Mouse (Mus musculus): ENCODE data around the gene Exoc2. TPM values are rescaled to one million over a fixed set of nuclear protein-coding genes. Genes with fewer than 3 reads are reported as not detected.

Gene Exoc2
- polyA plus RNA-seq (2016; fragmentation: Nextera tagmentation; extraction: Ambion mirVana): 25.2 and 31.1 TPM in 2 replicates

DNA sequence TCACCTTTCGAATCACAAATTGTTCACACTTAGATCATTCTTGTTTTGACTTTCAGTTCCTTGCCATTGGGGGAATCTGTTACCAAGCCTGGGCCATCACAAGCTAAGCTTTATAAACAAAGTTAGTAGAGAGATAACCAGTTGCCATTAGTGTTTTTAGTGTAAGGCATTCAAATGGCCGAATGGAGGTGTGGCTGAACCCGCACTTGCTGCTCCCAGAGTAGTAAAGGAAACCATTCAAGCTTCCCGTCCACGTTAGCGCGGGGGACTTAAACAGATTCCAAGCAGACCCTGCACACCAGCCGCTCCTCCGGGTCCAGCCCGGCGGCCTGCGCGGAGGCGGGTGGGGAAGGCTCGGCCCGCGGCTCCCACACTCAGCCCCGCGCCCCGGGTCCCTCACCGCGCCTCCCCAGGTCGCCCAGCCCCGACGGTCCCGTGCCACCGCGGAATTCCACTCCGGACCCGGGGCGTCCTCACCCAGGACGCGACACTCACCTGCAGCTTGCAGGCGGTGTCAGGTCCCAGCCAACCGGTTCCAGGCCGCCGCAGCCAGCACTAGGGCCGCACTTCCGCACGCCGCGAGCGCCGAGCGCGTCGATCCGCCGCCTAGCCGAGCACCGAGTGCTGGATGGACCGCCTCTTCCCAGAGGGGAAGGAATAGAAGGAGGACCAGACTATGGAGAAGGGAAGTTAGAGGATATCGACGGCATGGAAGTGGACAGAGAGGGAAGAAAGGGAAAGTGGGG lies at the start of gene Exoc2, which contains the start of gene Gm5447:
TSS of gene Exoc2 (minus strand) at position 593 of the 746 bp plus-strand sequence.
TSS of gene Gm5447 (plus strand) at position 704 of the 746 bp plus-strand sequence.
- H3K27ac ChIP-seq: peak within 1 kb of the TSS; percentile 94
- H3K4me1 ChIP-seq: peaks cover 16% of the 10 kb centered on the region; the same call in 1 of the 2 replicates
- H3K9me3 ChIP-seq (replicated peaks): no peaks in the 10 kb centered on the region
- peak; percentile 94 for DNase-seq (ENCODE audit: low spot score)
- H3K27me3 ChIP-seq (ENCODE audit: low read depth, poor library complexity, severe bottlenecking): no peaks in the 10 kb centered on the region; the same call in 1 of the 2 replicates
- H3K36me3 ChIP-seq: no peaks in the 10 kb centered on the region
- WGBS: under 1% methylated on average over 54 of the region's 54 CpGs
- H3K4me3 ChIP-seq: peak within 1 kb of the TSS; percentile 89

DNA sequence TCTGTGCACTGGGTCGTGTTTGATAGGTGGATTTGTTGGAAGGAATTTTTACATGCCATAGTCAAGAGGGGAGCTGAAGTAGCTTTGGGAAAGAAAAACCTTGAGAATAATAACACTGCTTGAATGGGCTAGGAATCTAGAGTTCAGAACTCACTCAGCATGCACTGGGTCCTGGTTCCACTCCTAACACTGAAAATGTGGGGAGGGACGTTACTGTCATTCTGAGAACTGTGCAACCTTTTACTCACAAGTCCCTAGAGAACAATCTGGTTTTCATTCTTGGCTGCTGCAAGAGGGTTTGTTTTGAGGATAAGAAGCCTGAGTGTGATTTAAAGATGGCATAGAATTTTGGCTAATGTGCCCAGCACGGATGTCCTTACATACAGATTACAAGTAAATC lies 49.8 kb upstream of the Exoc2 start:
- Histone ChIP-seq H3K27ac (no peak overlapping the region), H3K4me3 (no peak overlapping the region), H3K36me3 (no peaks in the 10 kb centered on the region), H3K4me1 (no peaks in the 10 kb centered on the region), H3K27me3 (ENCODE audit: low read depth, poor library complexity, severe bottlenecking) (no peaks in the 10 kb centered on the region), H3K9me3 (replicated peaks) (no peaks in the 10 kb centered on the region)
- DNase-seq (ENCODE audit: low spot score): no peak
- WGBS: 83% methylated on average over 3 of the region's 3 CpGs

DNA sequence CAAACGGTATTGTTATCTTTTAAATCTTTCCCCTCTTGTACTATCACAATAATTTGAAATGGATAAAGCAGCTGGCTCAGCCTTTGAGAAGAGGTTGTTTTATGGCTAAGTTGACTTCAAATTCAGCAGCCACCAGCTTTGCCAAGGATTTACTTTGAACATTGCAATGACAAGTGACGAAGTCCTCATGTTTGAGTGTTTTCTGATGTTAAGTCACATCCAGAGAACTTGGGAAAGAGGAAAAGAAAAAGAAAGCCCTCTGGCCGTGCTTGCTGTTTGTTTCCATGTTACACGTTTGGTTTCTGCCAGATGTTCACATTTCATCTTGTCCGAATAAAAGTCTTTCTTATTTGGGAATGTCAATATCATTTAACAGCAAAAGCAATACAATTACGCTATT lies 48.0 kb upstream of the Exoc2 start:
- Histone ChIP-seq H3K9me3 (replicated peaks) (no peaks in the 10 kb centered on the region), H3K27ac (no peak overlapping the region), H3K36me3 (no peaks in the 10 kb centered on the region), H3K4me1 (no peaks in the 10 kb centered on the region), H3K4me3 (no peak overlapping the region), H3K27me3 (ENCODE audit: low read depth, poor library complexity, severe bottlenecking) (no peaks in the 10 kb centered on the region)
- no peak for DNase-seq (ENCODE audit: low spot score)
- 65% methylated on average over 6 of the region's 6 CpGs for WGBS

- no peak for DNase-seq (ENCODE audit: low spot score)
- H3K36me3 ChIP-seq: no peaks in the 10 kb centered on the region
- no peak overlapping the region for H3K27ac ChIP-seq
- WGBS: 72% methylated on average over 4 of the region's 4 CpGs
- H3K4me1 ChIP-seq: no peaks in the 10 kb centered on the region
- H3K4me3 ChIP-seq: no peak overlapping the region
- no peaks in the 10 kb centered on the region for H3K27me3 ChIP-seq (ENCODE audit: low read depth, poor library complexity, severe bottlenecking)
- H3K9me3 ChIP-seq (replicated peaks): no peaks in the 10 kb centered on the region
These were observed 47.6 kb upstream of the Exoc2 start for GRCm38 (mm10) chr13:31021514-31021913.

DNA sequence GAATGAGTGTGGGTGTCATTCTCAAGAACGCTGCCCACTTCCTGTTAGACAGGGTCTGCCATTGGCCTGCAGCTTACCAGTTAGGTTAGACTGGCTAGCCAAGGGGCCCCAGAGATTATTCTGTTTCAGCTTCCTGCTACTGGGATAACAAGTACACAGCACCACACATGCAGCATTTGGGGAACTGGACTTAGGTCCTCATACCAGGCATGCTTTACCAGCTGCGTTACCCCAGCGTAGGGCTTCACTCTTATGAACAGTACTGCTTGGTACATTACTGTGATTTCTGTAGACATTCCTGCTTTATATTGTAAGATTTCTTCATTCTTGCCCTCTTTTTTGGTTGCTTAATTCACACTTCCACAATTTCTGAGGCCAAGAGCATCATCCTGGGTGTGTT lies 43.7 kb upstream of the Exoc2 start:
- WGBS: 94% methylated on average over 3 of the region's 3 CpGs
- no peak for DNase-seq (ENCODE audit: low spot score)
- no peak overlapping the region for H3K4me3 ChIP-seq
- H3K36me3 ChIP-seq: no peaks in the 10 kb centered on the region
- H3K27ac ChIP-seq: no peak overlapping the region
- no peaks in the 10 kb centered on the region for H3K4me1 ChIP-seq
- H3K27me3 ChIP-seq (ENCODE audit: low read depth, poor library complexity, severe bottlenecking): no peaks in the 10 kb centered on the region
- no peaks in the 10 kb centered on the region for H3K9me3 ChIP-seq (replicated peaks)

GRCm38 (mm10) chr13:31004995-31005394 lies 31.1 kb upstream of the Exoc2 start:
- no peak overlapping the region for H3K27ac ChIP-seq
- H3K36me3 ChIP-seq: no peaks in the 10 kb centered on the region
- H3K9me3 ChIP-seq (replicated peaks): no peaks in the 10 kb centered on the region
- DNase-seq (ENCODE audit: low spot score): no peak
- 78% methylated on average over 4 of the region's 4 CpGs for WGBS
- no peaks in the 10 kb centered on the region for H3K27me3 ChIP-seq (ENCODE audit: low read depth, poor library complexity, severe bottlenecking)
- peaks cover 11% of the 10 kb centered on the region for H3K4me1 ChIP-seq
- no peak overlapping the region for H3K4me3 ChIP-seq

DNA sequence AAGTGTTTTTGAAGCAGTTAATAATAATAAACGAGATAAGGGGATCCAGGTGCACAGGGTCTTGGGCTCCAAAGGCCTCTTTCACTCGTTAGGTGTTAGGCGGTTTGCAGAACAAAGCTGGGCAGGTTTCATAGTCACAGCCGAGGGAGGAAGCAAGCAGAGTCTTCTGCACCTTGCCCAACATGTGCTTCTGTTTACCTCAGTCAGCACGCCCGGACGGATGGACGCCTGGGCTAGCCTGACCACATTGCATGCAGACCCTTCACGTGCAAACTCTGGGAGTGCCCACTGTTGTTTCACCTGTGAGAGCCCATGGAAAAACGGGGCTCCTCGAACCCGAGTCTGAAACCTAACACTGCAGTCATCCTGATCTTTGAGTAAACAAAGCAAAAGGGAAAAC lies 30.6 kb upstream of the Exoc2 start:
- Histone ChIP-seq H3K36me3 (no peaks in the 10 kb centered on the region), H3K4me3 (no peak overlapping the region), H3K27me3 (ENCODE audit: low read depth, poor library complexity, severe bottlenecking) (no peaks in the 10 kb centered on the region), H3K4me1 (peaks cover 11% of the 10 kb centered on the region), H3K9me3 (replicated peaks) (no peaks in the 10 kb centered on the region), H3K27ac (no peak overlapping the region)
- peak; percentile 38 for DNase-seq (ENCODE audit: low spot score)
- 43% methylated on average over 12 of the region's 12 CpGs for WGBS

- no peak for DNase-seq (ENCODE audit: low spot score)
- no peaks in the 10 kb centered on the region for H3K36me3 ChIP-seq
These were observed 25.9 kb upstream of the Exoc2 start for GRCm38 (mm10) chr13:30999799-31000198.

DNA sequence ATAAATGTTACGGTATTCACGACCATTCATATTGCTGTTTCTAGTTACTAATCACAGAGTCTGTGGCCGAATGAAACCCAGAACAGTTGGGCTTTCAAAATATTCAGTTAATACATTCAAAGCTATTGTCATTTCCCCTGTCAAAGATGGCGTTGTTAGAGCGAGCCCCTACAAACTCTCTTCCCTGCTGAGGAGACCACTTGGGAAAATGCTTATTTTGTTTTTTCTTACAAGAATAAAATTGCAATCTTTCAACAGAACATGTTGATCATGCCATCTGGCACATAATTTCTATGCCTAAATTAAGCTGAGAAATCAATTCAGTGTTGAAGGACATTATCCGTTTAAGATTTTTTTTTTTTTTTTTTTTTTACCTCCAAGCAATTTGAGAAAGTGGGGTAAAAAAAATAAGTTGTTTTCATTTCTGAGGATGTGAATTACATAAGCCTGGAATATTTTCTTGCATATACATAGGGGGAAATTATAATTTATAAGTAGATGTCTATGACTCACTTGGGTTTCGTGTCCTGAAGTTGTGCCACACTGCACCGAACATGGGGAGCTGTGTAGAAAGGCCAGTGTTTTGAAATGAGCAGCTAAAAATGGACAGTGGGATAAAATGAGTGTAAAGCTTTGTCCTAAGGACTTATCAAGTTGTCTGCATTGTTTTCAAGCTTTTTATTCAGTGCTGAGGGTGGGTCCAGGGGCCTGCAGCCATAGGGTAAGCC lies 23.8 kb upstream of the Exoc2 start:
- Histone ChIP-seq H3K27ac (no peak overlapping the region), H3K36me3 (no peaks in the 10 kb centered on the region), H3K27me3 (ENCODE audit: low read depth, poor library complexity, severe bottlenecking) (0 out of 2 replicates have a peak, but pooled peaks cover 4% of the 10 kb centered on the region), H3K4me1 (no peaks in the 10 kb centered on the region), H3K9me3 (replicated peaks) (no peaks in the 10 kb centered on the region), H3K4me3 (no peak overlapping the region)
- no peak for DNase-seq (ENCODE audit: low spot score)
- 93% methylated on average over 8 of the region's 8 CpGs for WGBS

More at GRCm38 (mm10) chr13:30999799-31000198, 25.9 kb upstream of the Exoc2 start:
- Histone ChIP-seq H3K27me3 (ENCODE audit: low read depth, poor library complexity, severe bottlenecking) (no peaks in the 10 kb centered on the region), H3K9me3 (replicated peaks) (no peaks in the 10 kb centered on the region), H3K4me1 (peaks cover 7% of the 10 kb centered on the region), H3K27ac (no peak overlapping the region), H3K4me3 (no peak overlapping the region)
- WGBS: 88% methylated on average over 6 of the region's 6 CpGs

DNA sequence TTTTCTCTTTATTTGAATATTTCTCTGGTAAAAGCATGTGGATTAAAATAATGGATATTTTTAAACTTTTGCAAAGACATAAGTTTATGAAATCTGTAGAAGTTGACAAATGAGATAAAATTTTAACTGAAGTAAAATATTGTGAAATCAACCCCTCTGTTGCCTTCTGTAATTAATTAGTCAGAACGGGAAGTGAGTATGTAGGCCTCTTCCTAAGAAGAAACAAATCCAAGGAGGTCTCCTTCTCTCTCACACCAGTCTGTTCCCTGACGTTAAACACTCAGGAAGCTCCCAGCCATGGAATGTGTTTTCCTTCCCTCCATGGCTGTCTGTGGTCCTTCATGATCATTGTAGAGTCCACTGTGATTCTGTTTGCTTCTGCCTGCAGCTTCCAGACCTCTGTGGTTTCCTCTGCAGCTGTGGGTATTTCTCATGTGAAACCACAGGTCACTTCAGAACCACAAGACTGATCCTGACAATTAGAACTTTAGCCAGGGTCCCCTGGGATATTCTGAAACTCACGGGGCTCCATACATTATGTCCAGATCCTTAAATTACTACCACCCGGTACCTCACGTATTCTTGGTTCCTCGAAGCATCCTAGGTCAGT lies 20.5 kb upstream of the Exoc2 start:
- no peak overlapping the region for H3K4me3 ChIP-seq
- 75% methylated on average over 6 of the region's 6 CpGs for WGBS
- no peak overlapping the region for H3K27ac ChIP-seq
- H3K4me1 ChIP-seq: no peaks in the 10 kb centered on the region
- H3K27me3 ChIP-seq (ENCODE audit: low read depth, poor library complexity, severe bottlenecking): 0 out of 2 replicates have a peak, but pooled peaks cover 15% of the 10 kb centered on the region
- no peaks in the 10 kb centered on the region for H3K36me3 ChIP-seq
- H3K9me3 ChIP-seq (replicated peaks): no peaks in the 10 kb centered on the region
- no peak for DNase-seq (ENCODE audit: low spot score)

DNA sequence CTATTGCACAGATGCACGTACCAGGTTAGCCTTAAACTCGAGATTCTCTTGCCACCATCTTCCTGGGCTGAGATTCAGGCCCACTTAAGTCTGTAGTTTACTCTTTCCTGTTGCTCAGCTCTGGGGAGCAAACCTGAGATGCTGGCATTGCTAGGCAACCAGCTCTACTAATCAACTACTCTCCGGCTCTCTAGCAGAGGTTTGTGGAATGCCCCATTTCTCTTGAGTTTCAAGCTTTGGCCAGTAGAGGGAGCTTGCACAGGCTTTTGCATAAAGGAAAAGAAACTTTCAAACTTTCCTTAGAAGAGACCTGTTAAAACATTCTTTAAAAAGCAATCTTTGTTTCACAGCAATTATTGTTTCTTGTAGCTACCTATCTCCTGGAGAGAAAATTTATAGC lies 19.9 kb upstream of the Exoc2 start:
- no peaks in the 10 kb centered on the region for H3K36me3 ChIP-seq
- no peak overlapping the region for H3K27ac ChIP-seq
- H3K27me3 ChIP-seq (ENCODE audit: low read depth, poor library complexity, severe bottlenecking): 0 out of 2 replicates have a peak, but pooled peaks cover 15% of the 10 kb centered on the region
- H3K9me3 ChIP-seq (replicated peaks): no peaks in the 10 kb centered on the region
- H3K4me3 ChIP-seq: no peak overlapping the region
- no peaks in the 10 kb centered on the region for H3K4me1 ChIP-seq
- 34% methylated on average over 3 of the region's 3 CpGs for WGBS
- peak; percentile 47 for DNase-seq (ENCODE audit: low spot score)

DNA sequence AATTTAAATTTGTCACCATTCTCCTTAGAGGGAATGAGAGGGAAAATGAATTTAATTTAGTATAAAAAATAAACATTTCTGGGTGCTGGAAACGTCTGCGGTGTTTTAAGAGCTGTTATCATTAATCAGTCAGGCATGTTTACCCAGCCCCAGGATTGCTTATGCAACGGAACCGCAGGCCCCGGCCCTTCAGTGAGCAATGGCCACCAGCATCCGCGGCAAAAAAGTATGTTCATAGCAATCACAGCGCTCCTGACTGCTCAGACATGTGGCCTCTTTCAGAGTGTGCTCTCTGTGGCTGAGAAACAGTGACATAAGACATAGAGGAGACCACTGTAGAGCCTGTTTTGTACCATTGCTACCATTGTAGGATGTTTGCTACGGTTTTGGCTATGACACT lies 16.3 kb upstream of the Exoc2 start:
- WGBS: 77% methylated on average over 9 of the region's 9 CpGs

DNA sequence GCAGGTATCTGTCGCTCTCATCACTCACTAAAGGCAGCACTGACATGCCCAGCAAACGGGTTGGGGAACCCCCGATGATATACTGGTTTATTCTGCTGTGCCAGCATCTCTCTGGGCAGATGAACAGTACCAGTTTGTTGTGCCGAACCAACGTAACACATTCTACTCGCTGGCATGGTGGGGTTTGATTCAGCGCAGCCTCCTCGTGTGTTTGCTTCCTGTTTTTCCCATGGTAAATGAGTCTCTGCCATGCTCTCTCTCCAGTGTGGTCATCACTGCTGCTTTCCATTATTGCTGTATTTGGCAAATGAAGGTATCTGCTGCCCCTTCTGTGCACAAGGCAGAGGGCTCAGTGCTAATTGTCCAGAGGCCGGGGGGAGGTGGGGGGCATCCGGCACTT lies 15.8 kb upstream of the Exoc2 start:
- Histone ChIP-seq H3K36me3 (no peaks in the 10 kb centered on the region), H3K4me3 (no peak overlapping the region), H3K27ac (no peak overlapping the region), H3K4me1 (peaks cover 13% of the 10 kb centered on the region), H3K9me3 (replicated peaks) (no peaks in the 10 kb centered on the region), H3K27me3 (ENCODE audit: low read depth, poor library complexity, severe bottlenecking) (peaks cover 45% of the 10 kb centered on the region)
- 92% methylated on average over 10 of the region's 10 CpGs for WGBS
- DNase-seq (ENCODE audit: low spot score): no peak

More for the DNA sequence above, 16.3 kb upstream of the Exoc2 start:
- H3K4me1 ChIP-seq: peaks cover 11% of the 10 kb centered on the region
- H3K9me3 ChIP-seq (replicated peaks): no peaks in the 10 kb centered on the region
- H3K27ac ChIP-seq: no peak overlapping the region
- no peak for DNase-seq (ENCODE audit: low spot score)
- no peaks in the 10 kb centered on the region for H3K36me3 ChIP-seq
- H3K4me3 ChIP-seq: no peak overlapping the region
- H3K27me3 ChIP-seq (ENCODE audit: low read depth, poor library complexity, severe bottlenecking): peaks cover 44% of the 10 kb centered on the region

All from limb, embryonic 10.5 days (tissue).